Mouse (Mus musculus): ENCODE measurements around the gene Usp2.

DNA sequence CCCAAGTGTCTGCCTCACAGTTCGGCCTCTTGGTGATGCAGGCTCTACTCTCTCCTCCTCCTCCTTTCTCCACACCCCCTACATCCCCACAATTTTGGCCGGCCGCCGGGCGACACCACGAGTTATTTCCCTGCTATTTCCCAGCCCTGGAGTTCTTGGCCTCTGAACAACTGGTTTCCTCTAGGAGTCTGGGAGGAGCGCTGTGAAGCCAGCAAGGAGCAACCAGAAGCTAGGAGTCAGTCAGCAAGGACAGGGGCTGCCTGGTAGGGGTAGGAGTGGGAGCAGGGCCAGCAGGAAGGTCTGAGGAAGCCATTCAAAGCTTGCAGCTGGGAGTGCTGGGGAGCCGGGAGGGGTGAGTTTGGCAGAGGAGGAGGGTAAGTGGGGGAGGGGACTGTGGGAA lies 40.3 kb downstream of the Usp2 start, which contains the start of gene C1qtnf5:
- no peak for TF ChIP-seq CTCF (IDR thresholded peaks at IDR 0.05; ENCODE audit: low read depth, low read length)
- no peak for TF ChIP-seq GATA1 (IDR thresholded peaks at IDR 0.05; ENCODE audit: borderline replicate concordance, low read length)
- no peak for TF ChIP-seq POLR2AphosphoS5 (IDR thresholded peaks at IDR 0.05; ENCODE audit: insufficient replicate concordance, low read depth, low read length)
- no peak for TF ChIP-seq TAL1 (conservative IDR thresholded peaks at IDR 0.05; ENCODE audit: low read depth, low read length)
